Mouse (Mus musculus): Measurements from ENCODE around the gene Krtap27-1. TPM values are rescaled to one million over a fixed set of nuclear protein-coding genes. Genes with fewer than 3 reads are reported as not detected.

Gene Krtap27-1
- polyA plus RNA-seq, 1 experiment from 2014 or later = not detected

GRCm38 (mm10) chr16:88647358-88647846 lies 24.1 kb downstream of the Krtap27-1 start, which contains the start of gene Krtap26-1:
Krtap26-1 (minus strand) TSS chr16:88647796.
- Histone ChIP-seq H3K9me3 (no peaks in the 10 kb centered on the region), H3K4me1 (0 out of 2 replicates have a peak, but pooled peaks cover 4% of the 10 kb centered on the region), H3K4me3 (no peak within 1 kb of the TSS), H3K36me3 (replicated peaks) (no peaks in the 10 kb centered on the region), H3K27ac (replicated peaks) (no peak within 1 kb of the TSS), H3K27me3 (replicated peaks; ENCODE audit: low read depth, poor library complexity, severe bottlenecking) (no peaks in the 10 kb centered on the region)
- no peak for DNase-seq (ENCODE audit: low spot score)
- WGBS = 89% methylated on average over 10 of the region's 10 CpGs

DNA sequence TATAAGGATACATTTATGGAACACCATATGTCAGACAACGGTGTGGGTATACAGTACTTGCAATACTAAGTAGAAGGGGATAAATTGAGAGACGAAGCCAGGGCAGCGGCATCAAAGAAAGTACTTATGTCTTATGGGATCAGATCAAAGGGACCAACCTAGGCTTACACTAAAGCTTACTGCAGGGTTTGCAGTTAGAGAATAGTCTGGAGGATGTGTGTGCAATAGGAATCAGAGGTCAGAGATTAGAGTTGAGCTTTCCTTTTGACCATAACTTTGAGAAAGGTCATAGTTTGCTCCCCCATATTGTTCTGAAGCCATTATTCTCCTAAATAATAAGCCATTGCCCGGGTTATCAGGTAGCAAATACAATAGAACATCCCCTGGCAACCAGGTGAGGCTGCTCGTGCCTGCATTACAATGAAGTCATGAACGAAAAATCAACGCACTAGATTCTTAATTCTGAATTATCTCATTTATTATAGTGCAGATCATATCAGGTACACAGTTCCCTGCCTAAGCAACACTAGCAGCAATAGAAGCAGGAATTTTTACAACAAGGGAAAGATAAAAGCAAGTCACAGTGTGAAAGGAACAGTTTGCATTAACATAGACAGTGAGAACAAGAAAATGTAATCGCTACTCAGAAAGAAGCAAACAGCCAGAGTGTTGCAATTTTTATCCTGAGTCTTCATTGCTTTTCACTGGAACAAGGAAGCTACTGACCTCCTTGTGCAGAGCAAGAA lies 24.9 kb downstream of the Krtap27-1 start:
- H3K27ac ChIP-seq (replicated peaks) = no peak overlapping the region
- H3K9me3 ChIP-seq = no peaks in the 10 kb centered on the region
- no peaks in the 10 kb centered on the region for H3K27me3 ChIP-seq (replicated peaks; ENCODE audit: low read depth, poor library complexity, severe bottlenecking)
- no peak for DNase-seq (ENCODE audit: low spot score)
- H3K4me3 ChIP-seq = no peak overlapping the region
- H3K36me3 ChIP-seq (replicated peaks) = no peaks in the 10 kb centered on the region
- WGBS = 88% methylated on average over 8 of the region's 8 CpGs
- 0 out of 2 replicates have a peak, but pooled peaks cover 4% of the 10 kb centered on the region for H3K4me1 ChIP-seq

DNA sequence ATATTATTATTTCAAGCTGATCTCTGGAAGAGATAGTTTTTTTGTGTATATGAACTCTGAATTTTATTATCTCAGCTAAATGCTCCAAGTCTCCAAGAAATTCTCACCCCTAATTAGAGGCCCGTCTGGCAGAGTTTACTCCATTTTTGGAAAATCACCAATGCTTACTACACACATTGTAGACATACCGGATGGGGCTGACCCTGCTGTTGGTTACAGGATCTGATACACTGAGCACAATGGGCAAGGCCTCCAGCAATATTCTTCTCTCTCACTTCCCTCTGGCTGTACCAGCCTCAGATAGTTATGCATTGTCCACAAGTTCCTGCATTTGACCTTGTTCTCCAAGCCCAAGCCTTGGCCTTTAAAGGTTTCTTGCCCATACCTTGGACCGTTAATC lies 31.4 kb downstream of the Krtap27-1 start:
- no peak for DNase-seq (ENCODE audit: low spot score)
- no peak overlapping the region for H3K27ac ChIP-seq (replicated peaks)

GRCm38 (mm10) chr16:88635142-88635541 lies 36.3 kb downstream of the Krtap27-1 start:
- Histone ChIP-seq H3K27me3 (replicated peaks; ENCODE audit: low read depth, poor library complexity, severe bottlenecking) (no peaks in the 10 kb centered on the region), H3K4me1 (0 out of 2 replicates have a peak, but pooled peaks cover 4% of the 10 kb centered on the region), H3K4me3 (no peak overlapping the region), H3K9me3 (no peaks in the 10 kb centered on the region), H3K27ac (replicated peaks) (no peak overlapping the region), H3K36me3 (replicated peaks) (no peaks in the 10 kb centered on the region)
- DNase-seq (ENCODE audit: low spot score) = no peak
- WGBS = 48% methylated on average over 4 of the region's 4 CpGs

More for the DNA sequence above, 31.4 kb downstream of the Krtap27-1 start:
- no peak overlapping the region for H3K4me3 ChIP-seq
- no peaks in the 10 kb centered on the region for H3K9me3 ChIP-seq
- no peaks in the 10 kb centered on the region for H3K36me3 ChIP-seq (replicated peaks)
- H3K27me3 ChIP-seq (replicated peaks; ENCODE audit: low read depth, poor library complexity, severe bottlenecking) = no peaks in the 10 kb centered on the region
- WGBS = 88% methylated on average over 3 of the region's 3 CpGs
- 0 out of 2 replicates have a peak, but pooled peaks cover 2% of the 10 kb centered on the region for H3K4me1 ChIP-seq

- no peaks in the 10 kb centered on the region for H3K36me3 ChIP-seq (replicated peaks)
- DNase-seq (ENCODE audit: low spot score) = no peak
- WGBS = 82% methylated on average over 4 of the region's 4 CpGs
- H3K27me3 ChIP-seq (replicated peaks; ENCODE audit: low read depth, poor library complexity, severe bottlenecking) = no peaks in the 10 kb centered on the region
- H3K4me3 ChIP-seq = no peak overlapping the region
- no peak overlapping the region for H3K27ac ChIP-seq (replicated peaks)
- H3K4me1 ChIP-seq = 0 out of 2 replicates have a peak, but pooled peaks cover 4% of the 10 kb centered on the region
- H3K9me3 ChIP-seq = no peaks in the 10 kb centered on the region
Measured at GRCm38 (mm10) chr16:88631474-88631873, 40.0 kb downstream of the Krtap27-1 start.

DNA sequence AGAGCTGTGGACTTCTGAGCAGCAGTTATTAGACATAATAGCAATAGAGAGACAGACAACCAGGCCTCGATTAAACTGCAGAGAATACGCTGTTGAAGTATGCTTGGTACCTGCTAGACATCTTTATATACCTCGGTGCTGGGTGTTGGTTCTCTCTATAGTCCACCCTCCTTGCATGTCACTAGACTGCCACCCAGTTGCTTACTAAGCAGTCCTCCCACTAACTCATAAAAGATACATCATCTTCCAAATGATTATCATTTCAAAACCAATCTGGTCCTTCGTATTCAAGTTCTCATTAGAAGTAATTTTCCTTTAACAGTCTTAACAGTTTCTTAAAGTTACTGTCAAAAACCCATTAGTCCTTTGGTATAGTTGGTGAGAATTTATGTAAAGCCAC lies 43.9 kb downstream of the Krtap27-1 start, which contains the start of gene 2310079G19Rik:
Gene 2310079G19Rik (minus strand): TSS at position 101 of the 400 bp plus-strand sequence.
- Histone ChIP-seq H3K27ac (replicated peaks) (no peak within 1 kb of the TSS), H3K4me3 (no peak within 1 kb of the TSS), H3K36me3 (replicated peaks) (no peaks in the 10 kb centered on the region), H3K27me3 (replicated peaks; ENCODE audit: low read depth, poor library complexity, severe bottlenecking) (no peaks in the 10 kb centered on the region), H3K4me1 (no peaks in the 10 kb centered on the region), H3K9me3 (no peaks in the 10 kb centered on the region)
- WGBS = 95% methylated on average over 4 of the region's 4 CpGs
- no peak for DNase-seq (ENCODE audit: low spot score)

Other genes starting within 250 kb of the Krtap27-1 start
- not detected in 2 replicates for gene Cldn17, start 164.7 kb downstream of the Krtap27-1 start, polyA plus RNA-seq (2016; fragmentation: Nextera tagmentation; extraction: Ambion mirVana)
- gene Cldn8, start 108.5 kb downstream of the Krtap27-1 start, polyA plus RNA-seq (2016; fragmentation: Nextera tagmentation; extraction: Ambion mirVana) = 4.2 TPM in 2 replicates
- gene Krtap24-1, start 59.4 kb downstream of the Krtap27-1 start, polyA plus RNA-seq (2016; fragmentation: Nextera tagmentation; extraction: Ambion mirVana) = not detected in 2 replicates
- not detected in 2 replicates for gene 2310079G19Rik, start 44.0 kb downstream of the Krtap27-1 start, polyA plus RNA-seq (2016; fragmentation: Nextera tagmentation; extraction: Ambion mirVana)
- not detected in 2 replicates for gene Krtap26-1, start 23.9 kb downstream of the Krtap27-1 start, polyA plus RNA-seq (2016; fragmentation: Nextera tagmentation; extraction: Ambion mirVana)
- not detected in 2 replicates for gene 2310061N02Rik, start 36.3 kb upstream of the Krtap27-1 start, polyA plus RNA-seq (2016; fragmentation: Nextera tagmentation; extraction: Ambion mirVana)
- gene Krtap13-1, start 57.2 kb upstream of the Krtap27-1 start, polyA plus RNA-seq (2016; fragmentation: Nextera tagmentation; extraction: Ambion mirVana) = not detected in 2 replicates
- not detected in 2 replicates for gene Krtap13, start 80.0 kb upstream of the Krtap27-1 start, polyA plus RNA-seq (2016; fragmentation: Nextera tagmentation; extraction: Ambion mirVana)
- gene 2310034C09Rik, start 87.2 kb upstream of the Krtap27-1 start, polyA plus RNA-seq (2016; fragmentation: Nextera tagmentation; extraction: Ambion mirVana) = not detected in 2 replicates
- gene 2310057N15Rik, start 102.5 kb upstream of the Krtap27-1 start, polyA plus RNA-seq (2016; fragmentation: Nextera tagmentation; extraction: Ambion mirVana) = not detected in 2 replicates
- not detected in 2 replicates for gene Gm5965, start 106.2 kb upstream of the Krtap27-1 start, polyA plus RNA-seq (2016; fragmentation: Nextera tagmentation; extraction: Ambion mirVana)
- not detected in 2 replicates for gene Gm20741, start 140.5 kb upstream of the Krtap27-1 start, polyA plus RNA-seq (2016; fragmentation: Nextera tagmentation; extraction: Ambion mirVana)
- gene Krtap15, start 148.5 kb upstream of the Krtap27-1 start, polyA plus RNA-seq (2016; fragmentation: Nextera tagmentation; extraction: Ambion mirVana) = not detected in 2 replicates
- gene Krtap14, start 154.5 kb upstream of the Krtap27-1 start, polyA plus RNA-seq (2016; fragmentation: Nextera tagmentation; extraction: Ambion mirVana) = not detected in 2 replicates
- gene Krtap19-1, start 197.7 kb upstream of the Krtap27-1 start, polyA plus RNA-seq (2016; fragmentation: Nextera tagmentation; extraction: Ambion mirVana) = not detected in 2 replicates
- gene Krtap19-2, start 202.6 kb upstream of the Krtap27-1 start, polyA plus RNA-seq (2016; fragmentation: Nextera tagmentation; extraction: Ambion mirVana) = not detected in 2 replicates
- not detected in 2 replicates for gene Krtap19-3, start 206.4 kb upstream of the Krtap27-1 start, polyA plus RNA-seq (2016; fragmentation: Nextera tagmentation; extraction: Ambion mirVana)
- gene Krtap19-4, start 213.4 kb upstream of the Krtap27-1 start, polyA plus RNA-seq (2016; fragmentation: Nextera tagmentation; extraction: Ambion mirVana) = not detected in 2 replicates
- not detected in 2 replicates for gene Krtap19-5, start 224.8 kb upstream of the Krtap27-1 start, polyA plus RNA-seq (2016; fragmentation: Nextera tagmentation; extraction: Ambion mirVana)